Mouse (Mus musculus): ENCODE results near the gene Fam221a. TPM values are rescaled to one million over a fixed set of nuclear protein-coding genes. Genes with fewer than 3 reads are reported as not detected.
A peak's percentile ranks its signal among the peaks of the same experiment; 100 is the strongest.

Fam221a gene
- polyA plus RNA-seq, 1 experiment from 2014 or later: 20.5 TPM

GRCm38 (mm10) chr6:49322986-49323385 is 44.6 kb upstream of the Fam221a start:
- no peak overlapping the region for H3K4me2 ChIP-seq (replicated peaks; ENCODE audit: low read depth, low read length)
- no peak overlapping the region for H3K27ac ChIP-seq (ENCODE audit: low read length)
- no peaks in the 10 kb centered on the region for H3K27me3 ChIP-seq (replicated peaks; ENCODE audit: insufficient read depth, low read length)
- DNase-seq (ENCODE audit: low spot score) (peak; percentile 7), ATAC-seq (no peak)
- no peak overlapping the region for H3K4me3 ChIP-seq (ENCODE audit: low read depth, low read length)
- H3K9me3 ChIP-seq (ENCODE audit: low read length): no peaks in the 10 kb centered on the region
- H3K9ac ChIP-seq (replicated peaks; ENCODE audit: low read depth): no peak overlapping the region
- H3K4me1 ChIP-seq (ENCODE audit: insufficient read depth, low read depth, low read length): peaks cover 5% of the 10 kb centered on the region; the same call in 1 of the 2 replicates
- H3K36me3 ChIP-seq (ENCODE audit: insufficient read depth, low read length): no peaks in the 10 kb centered on the region
- 28% methylated on average over 2 of the region's 2 CpGs for WGBS
- TF ChIP-seq CTCF (IDR thresholded peaks at IDR 0.05): no peak

- Histone ChIP-seq H3K4me3 (ENCODE audit: low read depth, low read length) (no peak overlapping the region), H3K9ac (replicated peaks; ENCODE audit: low read depth) (no peak overlapping the region), H3K4me1 (ENCODE audit: insufficient read depth, low read depth, low read length) (peaks cover 5% of the 10 kb centered on the region; the same call in 1 of the 2 replicates), H3K36me3 (ENCODE audit: insufficient read depth, low read length) (no peaks in the 10 kb centered on the region), H3K4me2 (replicated peaks; ENCODE audit: low read depth, low read length) (no peak overlapping the region), H3K27ac (ENCODE audit: low read length) (no peak overlapping the region), H3K27me3 (replicated peaks; ENCODE audit: insufficient read depth, low read length) (no peaks in the 10 kb centered on the region), H3K9me3 (ENCODE audit: low read length) (no peaks in the 10 kb centered on the region)
- no peak for DNase-seq (ENCODE audit: low spot score)
- no peak for TF ChIP-seq EP300 (IDR thresholded peaks at IDR 0.05)
- TF ChIP-seq CTCF (IDR thresholded peaks at IDR 0.05): no peak
- 91% methylated on average over 2 of the region's 2 CpGs for WGBS
- ATAC-seq: no peak
Observed at GRCm38 (mm10) chr6:49324528-49324927, 43.0 kb upstream of the Fam221a start.

GRCm38 (mm10) chr6:49325294-49325693 is 42.2 kb upstream of the Fam221a start:
- no peak for DNase-seq (ENCODE audit: low spot score)
- Histone ChIP-seq H3K27me3 (replicated peaks; ENCODE audit: insufficient read depth, low read length) (no peaks in the 10 kb centered on the region), H3K4me3 (ENCODE audit: low read depth, low read length) (no peak overlapping the region), H3K4me2 (replicated peaks; ENCODE audit: low read depth, low read length) (no peak overlapping the region), H3K27ac (ENCODE audit: low read length) (no peak overlapping the region), H3K36me3 (ENCODE audit: insufficient read depth, low read length) (no peaks in the 10 kb centered on the region), H3K4me1 (ENCODE audit: insufficient read depth, low read depth, low read length) (no peaks in the 10 kb centered on the region), H3K9me3 (ENCODE audit: low read length) (no peaks in the 10 kb centered on the region), H3K9ac (replicated peaks; ENCODE audit: low read depth) (no peak overlapping the region)
- no peak for ATAC-seq
- no peak for TF ChIP-seq CTCF (IDR thresholded peaks at IDR 0.05)
- no peak for TF ChIP-seq EP300 (IDR thresholded peaks at IDR 0.05)
- WGBS: 68% methylated on average over 1 of the region's 1 CpGs

GRCm38 (mm10) chr6:49326846-49327245 is 40.7 kb upstream of the Fam221a start:
- Histone ChIP-seq H3K4me1 (ENCODE audit: insufficient read depth, low read depth, low read length) (no peaks in the 10 kb centered on the region), H3K4me2 (replicated peaks; ENCODE audit: low read depth, low read length) (no peak overlapping the region), H3K27ac (ENCODE audit: low read length) (no peak overlapping the region), H3K9me3 (ENCODE audit: low read length) (no peaks in the 10 kb centered on the region), H3K27me3 (replicated peaks; ENCODE audit: insufficient read depth, low read length) (no peaks in the 10 kb centered on the region), H3K36me3 (ENCODE audit: insufficient read depth, low read length) (no peaks in the 10 kb centered on the region), H3K4me3 (ENCODE audit: low read depth, low read length) (no peak overlapping the region), H3K9ac (replicated peaks; ENCODE audit: low read depth) (no peak overlapping the region)
- DNase-seq (ENCODE audit: low spot score) (no peak), ATAC-seq (no peak)
- WGBS: 79% methylated on average over 3 of the region's 3 CpGs
- no peak for TF ChIP-seq EP300 (IDR thresholded peaks at IDR 0.05)
- no peak for TF ChIP-seq CTCF (IDR thresholded peaks at IDR 0.05)

- H3K27me3 ChIP-seq (replicated peaks; ENCODE audit: insufficient read depth, low read length): no peaks in the 10 kb centered on the region
- no peaks in the 10 kb centered on the region for H3K36me3 ChIP-seq (ENCODE audit: insufficient read depth, low read length)
- peak overlapping the region; percentile 35; the same call in 1 of the 2 replicates for H3K4me2 ChIP-seq (replicated peaks; ENCODE audit: low read depth, low read length)
- no peaks in the 10 kb centered on the region for H3K9me3 ChIP-seq (ENCODE audit: low read length)
- no peak overlapping the region for H3K9ac ChIP-seq (replicated peaks; ENCODE audit: low read depth)
- H3K27ac ChIP-seq (ENCODE audit: low read length): peak overlapping the region; percentile 5; the same call in 1 of the 2 replicates
- peaks cover 4% of the 10 kb centered on the region; the same call in 1 of the 2 replicates for H3K4me1 ChIP-seq (ENCODE audit: insufficient read depth, low read depth, low read length)
- H3K4me3 ChIP-seq (ENCODE audit: low read depth, low read length): no peak overlapping the region
- TF ChIP-seq EP300 (IDR thresholded peaks at IDR 0.05): no peak
- no peak for TF ChIP-seq CTCF (IDR thresholded peaks at IDR 0.05)
- 53% methylated on average over 5 of the region's 5 CpGs for WGBS
- no peak for DNase-seq (ENCODE audit: low spot score)
- ATAC-seq: 0 out of 2 replicates have a peak, but pooled peaks have one; percentile 9
Observed at GRCm38 (mm10) chr6:49331369-49332059, 36.0 kb upstream of the Fam221a start.

- Histone ChIP-seq H3K36me3 (ENCODE audit: insufficient read depth, low read length) (no peaks in the 10 kb centered on the region), H3K9ac (replicated peaks; ENCODE audit: low read depth) (no peak overlapping the region), H3K4me1 (ENCODE audit: insufficient read depth, low read depth, low read length) (peaks cover 4% of the 10 kb centered on the region; the same call in 1 of the 2 replicates), H3K27me3 (replicated peaks; ENCODE audit: insufficient read depth, low read length) (no peaks in the 10 kb centered on the region), H3K9me3 (ENCODE audit: low read length) (no peaks in the 10 kb centered on the region), H3K27ac (ENCODE audit: low read length) (no peak overlapping the region), H3K4me3 (ENCODE audit: low read depth, low read length) (no peak overlapping the region), H3K4me2 (replicated peaks; ENCODE audit: low read depth, low read length) (peak overlapping the region; percentile 35; the same call in 1 of the 2 replicates)
- ATAC-seq (peak; percentile 41; the same call in 1 of the 2 replicates), DNase-seq (ENCODE audit: low spot score) (peak; percentile 60)
- 42% methylated on average over 13 of the region's 13 CpGs for WGBS
- TF ChIP-seq CTCF (IDR thresholded peaks at IDR 0.05) (no peak), EP300 (IDR thresholded peaks at IDR 0.05) (no peak)
Observed at GRCm38 (mm10) chr6:49332060-49332370, 35.5 kb upstream of the Fam221a start.

All from lung, postnatal 0 days (tissue).